Mouse (Mus musculus): ENCODE results near the gene Mpp5.

Gene Mpp5

DNA sequence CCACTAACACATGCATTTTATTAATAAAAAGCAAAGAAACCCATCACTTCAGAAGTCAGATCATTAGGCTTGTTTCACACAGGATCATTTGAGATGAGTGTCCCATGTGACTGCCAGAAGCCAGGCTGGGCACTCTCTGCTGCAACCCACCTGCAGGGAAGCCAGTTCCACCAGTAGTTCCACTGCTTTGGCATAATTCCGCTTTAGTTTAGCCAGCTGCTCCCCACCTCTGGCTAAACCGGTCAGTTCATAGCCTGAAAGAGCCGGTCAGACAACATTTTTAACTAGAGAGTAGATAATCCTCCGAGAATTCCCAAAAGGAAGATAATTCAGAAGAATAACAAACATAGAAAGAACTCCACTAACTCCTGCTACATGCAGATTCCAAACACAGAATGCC, 99.5 kb downstream of the Mpp5 start:
- DNase-seq, result no peak

GRCm38 (mm10) chr12:78860921-78861495, 112.3 kb downstream of the Mpp5 start:
- DNase-seq, result peak; percentile 31 to 60

DNA sequence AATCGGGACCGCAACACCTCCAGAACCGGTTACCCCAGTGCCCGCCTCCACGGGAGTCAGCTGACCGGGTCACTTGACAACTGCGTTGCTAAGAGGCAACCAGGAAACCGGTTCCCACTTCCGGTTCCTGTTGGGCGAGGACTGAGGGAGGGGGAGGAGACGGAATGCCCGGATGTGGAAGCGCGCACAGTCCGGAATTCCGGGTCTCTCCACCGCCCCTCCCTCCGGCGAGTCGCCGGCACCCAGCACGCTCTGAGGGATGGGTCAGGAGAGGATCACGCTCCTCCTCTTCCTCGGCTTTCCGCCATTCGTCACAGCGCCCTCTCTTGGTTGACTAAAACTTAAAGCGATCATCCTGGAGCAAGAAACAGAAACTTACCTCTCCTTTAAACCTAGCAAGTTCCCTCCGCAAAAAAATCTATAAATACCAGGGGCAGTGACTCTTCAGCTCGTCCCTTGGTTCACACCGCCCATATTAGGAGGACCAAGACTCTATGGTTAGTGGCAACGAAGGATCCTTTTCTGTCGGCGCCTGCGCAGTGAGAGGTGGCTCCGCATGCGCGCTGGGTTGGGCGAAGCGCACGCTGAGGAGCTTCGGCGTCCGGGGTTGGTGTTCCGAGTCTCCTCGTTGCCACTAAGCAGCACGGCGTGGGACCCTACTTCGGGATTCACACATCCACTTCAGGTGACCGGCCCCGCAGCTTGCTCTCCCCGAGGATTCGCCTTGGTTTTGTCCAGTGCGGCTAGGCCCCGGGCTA, 113.0 kb downstream of the Mpp5 start, which contains the start of the genes Atp6v1d and Eif2s1:
Atp6v1d (minus strand) TSS at position 143 of the 758 bp plus-strand sequence.
Eif2s1 (plus strand) TSS at position 324 of the 758 bp plus-strand sequence.
- peak; percentile 98 to 100 for DNase-seq

GRCm38 (mm10) chr12:78862254-78862730, 113.6 kb downstream of the Mpp5 start:
- no peak for DNase-seq

DNA sequence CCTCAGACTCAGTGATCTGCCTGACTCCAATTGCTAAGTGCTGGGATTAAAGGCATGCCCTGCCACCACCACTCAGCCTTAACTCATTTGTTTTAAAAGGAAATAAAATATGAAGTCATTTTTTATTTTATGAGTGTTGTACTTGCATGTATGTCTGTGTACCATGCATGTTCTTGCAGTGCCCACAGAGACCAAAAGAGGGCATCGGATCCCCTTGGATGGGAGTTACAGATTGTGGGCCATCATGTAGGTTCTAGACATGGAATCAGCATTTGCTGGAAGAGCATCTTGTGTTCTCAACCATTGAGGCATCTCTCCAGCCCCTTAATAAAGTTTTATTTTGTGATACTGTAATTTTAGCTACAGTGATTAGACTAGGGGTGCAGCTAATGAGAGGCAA, 116.7 kb downstream of the Mpp5 start:
- DNase-seq, result peak; percentile 29 to 33

DNA sequence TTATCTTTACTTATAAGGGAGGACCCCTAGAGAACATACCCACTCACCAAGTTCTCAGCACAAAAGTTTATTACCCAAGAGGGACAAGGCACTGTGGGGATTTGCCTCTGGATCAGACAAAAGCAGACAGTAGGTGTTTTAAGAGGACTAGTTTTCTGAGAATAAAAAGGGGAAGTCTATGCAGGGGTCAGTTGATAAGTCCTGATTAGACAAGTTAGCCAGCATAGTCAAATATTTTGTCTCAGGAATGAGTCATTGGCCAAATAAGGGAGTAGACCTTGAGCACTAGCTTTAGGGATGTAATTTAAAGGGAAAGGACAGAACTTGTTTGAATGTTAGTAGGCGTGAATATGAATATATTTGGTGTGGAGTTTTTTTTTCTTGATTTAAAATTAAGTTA, 119.4 kb downstream of the Mpp5 start:
- DNase-seq, result no peak

DNA sequence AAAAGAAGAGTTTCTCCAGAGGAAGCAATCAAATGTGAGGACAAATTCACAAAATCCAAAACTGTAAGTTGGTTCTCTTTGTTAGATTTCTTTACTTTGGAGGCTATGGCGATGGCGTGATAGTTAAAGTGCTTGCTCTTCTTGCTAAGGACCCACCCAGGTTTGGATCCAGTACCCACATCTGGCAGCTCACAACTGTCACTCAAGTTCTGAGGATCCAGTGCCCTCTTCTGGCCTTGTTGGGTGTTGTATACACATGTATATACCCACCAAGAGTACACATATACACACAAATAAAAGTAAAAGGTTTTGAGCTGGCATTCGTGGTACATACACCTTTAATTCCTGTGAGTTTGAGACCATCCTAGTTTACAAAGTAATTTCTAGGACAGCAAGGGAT, 125.9 kb downstream of the Mpp5 start:
- no peak for DNase-seq

DNA sequence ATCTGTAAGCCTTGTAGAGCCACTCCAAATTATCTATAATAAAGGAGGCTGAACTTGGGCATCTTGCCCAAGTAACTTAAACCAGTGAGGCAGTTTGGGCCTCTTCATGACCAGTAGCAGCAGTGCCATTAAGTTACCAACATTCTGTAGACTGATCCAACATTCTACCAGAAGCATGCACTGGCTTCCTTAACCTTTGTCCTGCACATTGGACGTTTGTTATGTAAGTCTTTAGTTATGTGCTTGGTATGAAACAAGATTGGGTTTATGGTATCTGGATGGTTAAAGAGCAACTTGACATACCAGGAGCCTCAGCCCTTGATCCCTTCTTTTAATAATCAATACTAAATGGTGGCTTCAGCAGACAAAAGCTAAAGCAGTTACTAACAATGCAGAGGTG, 141.4 kb downstream of the Mpp5 start:
- no peak for DNase-seq

Data from kidney, postnatal 25 days (tissue).